Mouse (Mus musculus) retina, postnatal 7 days (tissue): Measurements from ENCODE around the gene Bax.
A peak's percentile ranks its signal among the peaks of the same experiment; 100 is the strongest.

Source experiments
- DNase-seq: peaks from one replicate; pipeline ENCODE4 v3.0.0-alpha.2; 2012; ENCODE audit warnings: low read depth, low spot score

Gene Bax

GRCm38 (mm10) chr7:45456721-45457203, 9.9 kb downstream of the Bax start:
- DNase-seq: no peak

GRCm38 (mm10) chr7:45455932-45456696, 10.6 kb downstream of the Bax start:
- DNase-seq: no peak

- no peak for DNase-seq
Measured at GRCm38 (mm10) chr7:45454971-45455370, 11.7 kb downstream of the Bax start.

- DNase-seq: peak; percentile 74
Measured at GRCm38 (mm10) chr7:45451344-45451982, 15.2 kb downstream of the Bax start.

- DNase-seq: no peak
Measured at GRCm38 (mm10) chr7:45449974-45450373, 16.7 kb downstream of the Bax start.

GRCm38 (mm10) chr7:45447325-45447990, 19.2 kb downstream of the Bax start:
- no peak for DNase-seq

GRCm38 (mm10) chr7:45446589-45446988, 20.1 kb downstream of the Bax start:
- DNase-seq: no peak

- DNase-seq: no peak
Measured at GRCm38 (mm10) chr7:45443526-45444420, 22.9 kb downstream of the Bax start.

- no peak for DNase-seq
Measured at GRCm38 (mm10) chr7:45437521-45438276, 29.0 kb downstream of the Bax start, which contains the start of gene Ruvbl2. Gene Ruvbl2, minus strand, starts transcription at chr7:45438096.

GRCm38 (mm10) chr7:45437046-45437445, 29.7 kb downstream of the Bax start:
- DNase-seq: no peak

- no peak for DNase-seq
Measured at GRCm38 (mm10) chr7:45436444-45436843, 30.3 kb downstream of the Bax start.

- DNase-seq: no peak
Measured at GRCm38 (mm10) chr7:45435038-45435437, 31.7 kb downstream of the Bax start.

GRCm38 (mm10) chr7:45434203-45435015, 32.3 kb downstream of the Bax start, which contains the start of gene Gys1:
Gene Gys1, plus strand, starts transcription at chr7:45434844.
- peak; percentile 99 for DNase-seq

- no peak for DNase-seq
Measured at GRCm38 (mm10) chr7:45433835-45434202, 32.9 kb downstream of the Bax start.

GRCm38 (mm10) chr7:45426556-45426955, 40.1 kb downstream of the Bax start:
- DNase-seq: no peak

GRCm38 (mm10) chr7:45421194-45421593, 45.5 kb downstream of the Bax start:
- DNase-seq: no peak

GRCm38 (mm10) chr7:45420615-45420919, 46.1 kb downstream of the Bax start, which contains the start of gene Lhb:
Gene Lhb, plus strand, starts transcription at chr7:45420820.
- no peak for DNase-seq

GRCm38 (mm10) chr7:45419859-45420614, 46.7 kb downstream of the Bax start:
- no peak for DNase-seq

- DNase-seq: no peak
Measured at GRCm38 (mm10) chr7:45417962-45418492, 48.7 kb downstream of the Bax start.
